Mouse (Mus musculus): Measurements from ENCODE around the gene Trp53rka.

Trp53rka gene

GRCm38 (mm10) chr2:165484152-165484551, 9.0 kb downstream of the Trp53rka start:
- DNase-seq: no peak

DNA sequence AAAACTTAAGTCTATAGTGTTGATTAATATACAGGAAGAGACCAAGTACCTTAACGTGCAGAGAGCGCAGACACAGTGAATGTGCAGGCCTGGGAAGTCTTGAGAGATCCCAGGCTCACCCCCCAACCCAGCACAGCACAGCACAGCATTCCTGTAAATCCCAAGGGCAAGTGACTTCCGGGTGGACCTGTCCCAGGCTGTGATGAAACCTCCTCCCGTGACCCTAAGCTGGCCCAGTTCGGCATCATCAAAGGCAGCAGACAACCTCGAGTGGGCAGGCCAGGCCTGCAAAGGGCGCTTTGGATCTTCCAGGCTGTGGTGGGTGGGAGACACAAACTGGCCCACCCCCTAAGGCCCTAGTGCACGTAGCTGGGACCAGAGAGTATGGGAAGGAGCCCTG, 11.1 kb downstream of the Trp53rka start:
- DNase-seq: no peak

DNA sequence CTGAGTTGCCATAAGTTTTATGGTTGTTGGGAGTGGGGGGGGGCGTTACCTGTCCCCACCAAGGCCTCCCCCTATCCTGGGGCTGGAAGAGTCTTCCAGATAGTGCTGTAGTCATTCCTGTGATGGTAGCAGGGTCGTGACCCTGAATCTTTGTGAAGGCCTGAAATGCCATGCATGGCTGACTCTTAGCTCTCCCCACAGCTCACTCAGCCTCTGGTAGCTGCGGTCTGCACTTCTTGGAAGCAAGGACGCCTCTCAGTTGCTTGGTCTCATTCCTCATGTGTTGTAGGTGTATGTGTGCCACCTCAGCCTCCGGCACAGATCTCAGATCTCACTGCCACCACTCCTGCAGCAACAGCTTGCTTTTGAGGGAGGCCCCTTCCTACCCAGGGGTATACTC, 17.3 kb downstream of the Trp53rka start:
- no peak for DNase-seq

DNA sequence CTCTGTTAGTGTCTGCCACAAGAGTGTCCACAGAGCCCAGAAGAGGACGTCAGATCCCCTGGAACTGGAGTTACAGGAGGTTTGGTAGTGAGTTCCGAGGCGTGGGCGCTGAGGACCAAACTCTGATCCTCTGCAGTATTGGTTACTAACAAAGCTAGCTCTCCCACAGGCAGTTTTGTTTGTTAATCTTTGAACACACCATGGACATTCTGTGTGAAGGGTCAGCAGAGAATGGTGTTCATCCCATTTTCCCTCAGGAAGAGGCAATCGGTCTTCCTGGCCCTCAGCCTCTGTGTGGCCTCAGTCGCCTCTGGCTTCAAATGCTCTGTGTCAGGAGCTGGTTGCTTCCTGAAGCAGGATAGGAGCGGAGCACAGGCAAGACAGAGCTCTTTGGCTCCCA, 17.7 kb downstream of the Trp53rka start:
- no peak for DNase-seq

DNA sequence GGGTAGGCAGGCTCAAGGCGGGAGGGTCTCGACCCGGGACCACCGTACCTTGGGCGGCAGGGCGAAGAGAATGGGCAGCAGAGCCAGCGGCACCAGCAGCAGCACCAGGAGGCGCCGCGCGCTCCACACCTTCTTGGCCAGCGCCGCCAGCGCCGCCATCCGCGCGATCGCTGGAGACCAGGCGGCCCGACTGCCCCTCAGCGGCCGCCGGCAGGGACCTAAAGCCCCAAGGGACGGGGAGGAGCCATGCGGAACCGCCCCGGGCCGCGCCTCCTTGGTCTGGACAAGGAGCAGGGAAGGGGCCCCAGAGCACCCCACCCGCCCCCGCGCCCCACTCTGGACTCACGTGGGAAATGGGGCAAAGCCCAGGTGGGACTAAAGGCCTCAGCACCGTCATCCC, 20.1 kb downstream of the Trp53rka start, which contains the start of gene Slc13a3:
Slc13a3 (minus strand) TSS at position 228 of the 400 bp plus-strand sequence.
- peak; percentile 59 for DNase-seq

GRCm38 (mm10) chr2:165471943-165472342, 21.2 kb downstream of the Trp53rka start:
- DNase-seq: no peak

DNA sequence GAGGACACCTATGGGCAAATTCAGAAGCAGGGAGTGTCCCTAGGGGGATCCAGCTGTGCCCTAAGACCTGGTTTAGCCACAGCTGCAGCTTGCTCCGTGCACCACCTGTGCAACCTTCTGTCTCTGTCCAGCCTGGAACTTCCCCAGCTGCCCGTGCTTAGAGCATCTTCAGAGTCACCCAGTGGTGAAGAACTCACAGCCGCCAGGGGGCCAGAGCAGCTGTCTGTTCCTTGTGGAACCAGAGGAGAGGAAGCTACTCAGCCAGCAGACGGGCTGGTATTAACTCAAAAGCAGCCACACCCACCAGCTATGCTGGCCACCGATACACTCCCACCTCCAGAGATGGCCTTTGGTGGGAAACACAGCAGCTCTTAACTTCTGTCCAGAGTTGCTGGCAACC, 23.0 kb downstream of the Trp53rka start:
- DNase-seq: peak; percentile 40

DNA sequence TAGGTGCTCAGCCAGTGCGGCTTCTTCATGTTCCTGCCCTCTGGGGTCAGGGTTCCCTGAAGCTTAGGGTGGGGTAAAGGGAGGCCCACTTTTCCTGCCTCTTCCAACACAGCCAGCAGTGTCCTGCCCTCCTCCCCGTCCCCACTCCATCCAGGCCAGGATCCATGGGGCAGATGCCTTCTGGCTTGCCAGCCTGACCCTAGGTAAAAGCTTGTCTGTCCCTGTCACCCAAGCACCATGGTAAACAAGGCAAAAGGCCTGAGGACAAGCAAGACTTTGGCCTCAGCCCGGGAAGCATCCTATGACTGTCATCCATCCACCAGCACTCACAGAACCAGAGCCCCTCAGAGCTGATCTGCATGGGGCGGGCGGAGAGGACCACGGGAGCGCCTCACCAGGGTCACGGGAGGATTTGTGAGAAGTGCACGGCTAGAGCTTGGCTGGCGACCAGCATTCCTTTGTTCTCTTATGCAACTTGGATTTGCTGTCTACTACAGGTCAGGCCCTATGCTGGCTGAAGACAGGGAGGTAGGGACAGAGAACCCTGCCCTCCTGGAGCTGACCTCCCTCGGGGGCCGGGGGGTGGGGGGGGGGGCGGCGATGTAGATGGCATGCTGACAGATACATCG, 25.2 kb downstream of the Trp53rka start:
- DNase-seq: peak; percentile 54

DNA sequence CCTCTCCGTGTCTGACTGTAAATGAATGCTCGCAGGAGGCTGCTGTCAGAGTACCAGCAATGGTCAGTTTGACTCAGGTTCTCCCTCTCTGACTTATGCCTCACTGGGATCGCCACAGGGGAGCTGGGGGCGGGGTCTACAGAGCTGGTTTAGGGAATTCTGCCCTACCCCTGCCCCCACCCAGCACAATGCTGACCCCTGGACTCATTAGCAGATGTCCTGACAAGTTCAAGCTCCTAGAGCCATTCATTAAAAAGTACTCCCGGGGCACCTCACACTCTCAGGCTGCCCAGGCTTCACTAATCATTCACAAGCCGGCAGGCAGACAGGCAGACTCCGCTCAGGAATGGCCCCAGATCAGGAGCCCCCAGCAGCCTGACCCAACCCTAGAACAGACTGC, 33.5 kb downstream of the Trp53rka start:
- DNase-seq: peak; percentile 52

DNA sequence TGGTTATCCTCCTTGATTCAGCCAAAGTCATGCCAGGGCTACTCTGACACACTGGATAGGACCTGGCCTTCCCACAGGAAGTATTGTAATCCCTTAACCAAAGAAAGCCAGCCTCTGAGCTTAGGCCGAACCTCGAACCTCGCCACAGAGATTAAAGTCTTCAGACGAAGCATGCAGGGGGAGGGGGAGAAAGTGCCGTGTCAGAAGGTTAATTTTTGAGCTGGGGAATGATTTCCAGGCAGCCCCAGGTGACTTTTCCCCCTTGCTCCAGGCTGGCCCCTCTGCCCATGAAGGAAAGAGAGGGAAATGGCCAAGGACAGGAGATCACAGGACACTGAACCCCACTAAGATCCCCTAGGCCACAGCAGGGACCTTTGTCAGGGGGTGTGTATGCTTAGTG, 34.9 kb downstream of the Trp53rka start:
- no peak for DNase-seq

DNA sequence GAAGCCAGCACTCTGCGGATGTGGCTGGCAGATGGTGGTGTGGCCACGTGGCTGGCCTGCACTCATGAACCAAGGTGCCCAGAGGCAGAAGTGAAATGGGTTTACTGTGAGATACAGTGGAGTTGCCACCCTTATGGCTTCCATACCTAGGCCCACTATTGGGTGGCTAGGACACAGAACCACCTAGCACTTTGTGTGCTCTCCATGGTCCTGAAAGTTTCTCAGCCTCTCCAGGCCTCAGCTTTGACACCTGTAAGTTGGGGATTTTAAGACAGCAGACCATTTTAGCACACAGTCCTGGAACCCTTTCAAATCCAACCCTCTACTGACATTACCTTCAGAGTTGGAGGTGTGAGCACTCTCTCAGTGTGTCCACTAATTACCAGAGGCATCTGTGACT, 36.4 kb downstream of the Trp53rka start:
- no peak for DNase-seq

DNA sequence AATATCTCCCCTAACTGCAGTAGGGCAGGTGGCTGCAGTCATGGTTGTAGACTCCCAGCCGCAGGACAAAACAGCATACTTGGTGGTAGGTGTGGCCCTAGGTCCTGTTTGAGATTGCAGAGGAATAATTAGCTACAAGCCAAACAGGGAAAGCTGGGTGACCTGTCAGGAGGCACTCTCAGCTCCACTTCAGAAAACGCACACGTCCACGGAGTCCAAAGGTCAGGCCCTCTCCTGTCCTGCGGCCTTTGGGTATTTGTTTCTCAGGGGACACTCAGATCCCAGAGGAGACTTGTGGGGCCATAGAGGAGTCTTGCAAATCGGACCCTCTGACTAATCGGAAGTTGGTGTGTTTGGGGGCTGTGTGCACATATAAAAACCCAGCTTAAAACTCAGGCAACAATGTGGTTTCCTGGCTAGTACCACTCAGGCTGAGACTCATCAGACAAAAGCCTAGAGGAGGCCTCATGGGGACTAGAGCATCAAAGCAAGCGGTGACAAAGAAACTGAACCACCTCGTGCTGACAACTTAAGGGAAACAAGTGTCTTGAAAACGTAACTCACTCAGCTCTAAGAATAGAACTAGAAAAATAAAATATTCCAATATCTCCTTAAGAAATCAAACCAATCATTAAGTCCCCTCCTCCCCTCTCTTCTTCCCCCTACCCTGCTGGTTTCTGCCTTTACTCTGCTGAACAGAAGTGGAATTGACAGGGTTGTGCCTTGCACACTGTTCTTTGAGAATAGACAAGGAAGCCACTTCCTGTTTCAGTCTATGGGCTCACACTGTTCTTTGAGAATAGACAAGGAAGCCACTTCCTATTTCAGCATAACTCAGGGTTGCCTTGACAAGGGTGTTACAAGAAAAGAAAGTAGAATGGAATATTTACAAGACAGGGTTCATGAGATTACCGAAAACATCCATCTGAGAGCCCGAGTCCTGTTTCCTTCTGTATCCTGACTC, 40.1 kb downstream of the Trp53rka start:
- no peak for DNase-seq

- no peak for DNase-seq
These were observed 44.6 kb downstream of the Trp53rka start for GRCm38 (mm10) chr2:165448475-165448874.

DNA sequence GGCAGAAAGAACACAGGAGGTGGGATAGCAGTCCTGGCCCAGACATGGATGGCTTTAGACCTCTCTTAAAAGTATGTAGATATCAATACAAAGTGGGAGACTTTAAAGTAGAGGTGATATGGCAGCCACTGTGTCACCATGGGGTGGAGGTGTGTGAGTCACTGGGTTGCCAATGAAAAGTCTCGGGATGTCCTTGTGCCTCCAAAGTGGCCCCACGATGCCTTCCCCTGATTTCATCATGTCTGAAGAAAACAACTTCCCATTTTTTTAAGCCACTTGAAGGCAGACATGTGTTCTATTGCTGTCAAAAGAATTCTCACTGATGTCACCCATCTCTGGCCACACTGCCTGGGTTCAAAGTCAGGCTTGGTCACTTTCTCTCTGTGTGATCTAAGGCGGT, 48.3 kb downstream of the Trp53rka start:
- no peak for DNase-seq

DNA sequence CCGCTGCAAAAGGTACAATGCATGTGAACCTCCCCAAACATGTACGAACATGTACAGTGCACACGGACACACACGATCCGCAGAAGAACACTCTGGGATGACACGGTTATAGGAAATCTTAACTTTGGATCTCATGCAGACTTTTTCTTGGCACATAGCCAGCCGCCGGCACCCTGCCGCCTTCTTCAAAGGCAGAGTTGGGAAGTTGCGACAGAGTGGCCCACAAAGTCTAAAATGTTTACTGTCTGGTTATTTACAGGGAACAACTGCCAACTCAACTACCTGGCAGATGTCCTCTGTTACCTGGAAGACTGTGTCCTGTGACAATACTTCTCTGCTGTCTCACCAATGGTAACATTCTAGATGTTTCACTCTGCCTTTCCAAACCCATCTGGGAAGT, 50.1 kb downstream of the Trp53rka start:
- no peak for DNase-seq

DNA sequence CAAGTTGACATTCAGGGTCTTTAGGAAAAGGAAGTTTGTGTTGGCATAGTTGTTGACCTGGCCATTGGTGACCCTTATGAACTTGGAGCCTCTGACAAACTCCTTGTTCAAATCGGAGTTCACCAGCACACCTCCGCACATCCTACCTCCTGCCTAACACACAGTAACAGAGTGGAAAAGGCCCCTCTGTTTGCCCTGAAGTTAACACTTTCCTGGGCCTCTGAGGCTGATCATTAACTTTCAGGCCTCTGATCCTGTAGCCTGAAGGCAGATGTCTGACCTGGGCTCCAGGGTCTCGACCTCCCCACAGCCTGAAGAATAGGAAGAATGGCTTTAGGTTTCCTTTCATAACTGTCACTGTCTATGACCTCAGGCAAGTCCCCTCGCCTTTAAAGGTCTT, 51.5 kb downstream of the Trp53rka start:
- DNase-seq: no peak
